8 mouse cellular contexts compared by ENCODE assay signal in genomic region chr2:26039951-26040350, GRCm38 (mm10). TPM values are rescaled to one million over a fixed set of nuclear protein-coding genes. Genes with fewer than 3 reads are reported as not detected.
DNase-seq lines count a peak whose midpoint lies in the region; ATAC-seq lines count a peak whose summit lies in the region.

No protein-coding gene starts in this region.

- DNase-seq in kidney, postnatal 10 days, result peak; percentile 62
- no peak for DNase-seq in kidney, adult 18-20 months
- DNase-seq in adrenal gland, postnatal 25 days, result peak; percentile 44
- DNase-seq in cerebellum, postnatal 10 days, result peak; percentile 93 to 96
- peak; percentile 71 to 76 for DNase-seq in left cerebral cortex, postnatal 14 days (ENCODE audit: low spot score in 2 of 2)
- DNase-seq in urinary bladder, postnatal 36 days (ENCODE audit: low spot score in 2 of 2), result no peak

- no peak for ATAC-seq in megakaryocyte, adult 5-6 weeks (ENCODE audit: poor library complexity, severe bottlenecking)
- ATAC-seq in erythroid progenitor cell, adult 5-6 weeks (replicated peaks; ENCODE audit: low FRiP score, poor library complexity, severe bottlenecking), result no peak

- intact Hi-C loops in left cerebral cortex, postnatal 14 days (cut with DNase I), result loop anchor here (10.0 kb wide), 1 partner anchor 235 kb away; no protein-coding TSS in a partner anchor

RNA-seq across cellular contexts. Expression of gene Ubac1, which starts 18.4 kb away (rescaled TPM):
- 36.5 and 40.0 TPM in 2 replicates for total RNA-seq in adrenal gland, postnatal 25 days (2021)
- 10 to 100 TPM; 80.3 to 86.7 TPM for total RNA-seq in left cerebral cortex, postnatal 14 days (2021)
- total RNA-seq in megakaryocyte, adult 5-6 weeks (2015), result 39.8 TPM in 2 replicates
- total RNA-seq in megakaryocyte, adult 5-6 weeks (2017), result 19.0 and 20.9 TPM in 2 replicates
- 1,305 and 1,318 TPM in 2 replicates for total RNA-seq in erythroid progenitor cell, adult 5-6 weeks (2015; ENCODE audit: low replicate concordance)
- 1,008 and 1,122 TPM in 2 replicates for total RNA-seq in erythroid progenitor cell, adult 5-6 weeks (2017; ENCODE audit: low replicate concordance)

RNA-seq across cellular contexts. Expression of gene Camsap1, which starts 56.9 kb away (rescaled TPM):
- total RNA-seq in adrenal gland, postnatal 25 days (2021), result 30.2 and 37.1 TPM in 2 replicates
- total RNA-seq in left cerebral cortex, postnatal 14 days (2021), result 100 to 1,000 TPM; 139 to 167 TPM
- 3.4 and 4.4 TPM in 2 replicates for total RNA-seq in megakaryocyte, adult 5-6 weeks (2015)
- total RNA-seq in megakaryocyte, adult 5-6 weeks (2017), result 10.2 and 24.2 TPM in 2 replicates
- total RNA-seq in erythroid progenitor cell, adult 5-6 weeks (2015; ENCODE audit: low replicate concordance), result 18.9 and 31.4 TPM in 2 replicates
- total RNA-seq in erythroid progenitor cell, adult 5-6 weeks (2017; ENCODE audit: low replicate concordance), result 67.6 and 93.3 TPM in 2 replicates

Comparison
In these comparisons a context has a peak if more than half of its experiments do, and no peak if none do; other contexts are left out.
1. DNase-seq: peak in kidney, postnatal 10 days (single experiment), adrenal gland, postnatal 25 days (single experiment), cerebellum, postnatal 10 days (2 of 2) and left cerebral cortex, postnatal 14 days (2 of 2); none in kidney, adult 18-20 months (single experiment) and urinary bladder, postnatal 36 days (0 of 2).
2. RNA of gene Ubac1, which starts 18.4 kb away (total RNA-seq): 1,008 to 1,318 TPM in erythroid progenitor cell, adult 5-6 weeks; 80.3 to 86.7 TPM in left cerebral cortex, postnatal 14 days, 36.5 to 40.0 TPM in adrenal gland, postnatal 25 days and 19.0 to 39.8 TPM in megakaryocyte, adult 5-6 weeks; every median in the first group is over 10 times any median in the second.